Mouse (Mus musculus): Measurements from ENCODE around the gene Fndc3c1. TPM values are rescaled to one million over a fixed set of nuclear protein-coding genes. Genes with fewer than 3 reads are reported as not detected.
"Not testable (repeated sequence)": the region's sequence is repeated elsewhere in the genome, so short reads cannot be mapped to it uniquely, and the experiment has no call there.

Fndc3c1 gene
- total RNA-seq (2018; cell fraction: chromatin; rRNA removed), result 1 to 10 TPM in 1 of 26 experiments, under 1 TPM in 19, not detected in 6; 0.11 to 1.7 (median 0.31) TPM
- under 1 TPM in 19 of 26 experiments, not detected in 7; under 0.01 to 0.48 (median 0.07) TPM for total RNA-seq (2018; cell fraction: cytosol; rRNA removed)
- total RNA-seq (2018; cell fraction: nucleus; rRNA removed), result 1 to 10 TPM in 1 of 26 experiments, under 1 TPM in 14, not detected in 11; 0.09 to 1.0 (median 0.22) TPM
- polyA plus RNA-seq (2018), result not detected in 3 replicates

- Histone ChIP-seq H3K4me3 (ENCODE audit: inconsistent target) (no peak within 1 kb of the TSS), H3K27ac (no peak within 1 kb of the TSS)
- 18% methylated on average over 31 of the region's 39 CpGs for WGBS (ENCODE audit: missing documents)
Measured at GRCm38 (mm10) chrX:106485101-106485651, at the start of gene Fndc3c1. Gene Fndc3c1 (minus strand): TSS chrX:106485401.

GRCm38 (mm10) chrX:106486451-106486850 is 1.2 kb upstream of the Fndc3c1 start:
- no peak overlapping the region for H3K4me3 ChIP-seq (ENCODE audit: inconsistent target)
- no peaks in the 10 kb centered on the region for H3K79me2 ChIP-seq (ENCODE audit: inconsistent target)
- H3K36me3 ChIP-seq (ENCODE audit: inconsistent target), result no peaks in the 10 kb centered on the region
- no peak overlapping the region for H3K27ac ChIP-seq
- WGBS (ENCODE audit: missing documents), result 32% methylated on average over 10 of the region's 10 CpGs

More at GRCm38 (mm10) chrX:106485101-106485651, at the start of gene Fndc3c1:
- no peaks in the 10 kb centered on the region for H3K79me2 ChIP-seq (ENCODE audit: inconsistent target)
- H3K36me3 ChIP-seq (ENCODE audit: inconsistent target), result no peaks in the 10 kb centered on the region

- Histone ChIP-seq H3K4me3 (ENCODE audit: inconsistent target) (no peak overlapping the region), H3K27ac (no peak overlapping the region)
- whole genome bisulfite sequencing (ENCODE audit: missing documents), result 17% methylated on average over 10 of the region's 13 CpGs
Measured at GRCm38 (mm10) chrX:106485671-106486070, 470 bp upstream of the Fndc3c1 start.

GRCm38 (mm10) chrX:106479891-106480290 is 5.3 kb downstream of the Fndc3c1 start:
- H3K4me3 ChIP-seq (ENCODE audit: inconsistent target); H3K27ac ChIP-seq; H3K36me3 ChIP-seq (ENCODE audit: inconsistent target); H3K79me2 ChIP-seq (ENCODE audit: inconsistent target): not testable (repeated sequence)
- WGBS (ENCODE audit: missing documents), result 60% methylated on average over 2 of the region's 2 CpGs

More at GRCm38 (mm10) chrX:106485671-106486070, 470 bp upstream of the Fndc3c1 start:
- Histone ChIP-seq H3K36me3 (ENCODE audit: inconsistent target) (no peaks in the 10 kb centered on the region), H3K79me2 (ENCODE audit: inconsistent target) (no peaks in the 10 kb centered on the region)

- no peaks in the 10 kb centered on the region for H3K36me3 ChIP-seq (ENCODE audit: inconsistent target)
- H3K4me3 ChIP-seq (ENCODE audit: inconsistent target), result no peak overlapping the region
- H3K79me2 ChIP-seq (ENCODE audit: inconsistent target), result no peaks in the 10 kb centered on the region
- H3K27ac ChIP-seq, result no peak overlapping the region
Measured at GRCm38 (mm10) chrX:106385304-106385703, 99.9 kb downstream of the Fndc3c1 start.

- no peak overlapping the region for H3K27ac ChIP-seq
- H3K36me3 ChIP-seq (ENCODE audit: inconsistent target), result no peaks in the 10 kb centered on the region
Measured at GRCm38 (mm10) chrX:106380608-106381007, 104.6 kb downstream of the Fndc3c1 start.

More at GRCm38 (mm10) chrX:106380608-106381007, 104.6 kb downstream of the Fndc3c1 start:
- H3K79me2 ChIP-seq (ENCODE audit: inconsistent target), result no peaks in the 10 kb centered on the region
- H3K4me3 ChIP-seq (ENCODE audit: inconsistent target), result no peak overlapping the region

Other genes with a start within 250 kb of the Fndc3c1 start
- not detected in 3 replicates for gene Fnd3c2, start 230.0 kb downstream of the Fndc3c1 start, polyA plus RNA-seq (2018)
- gene Gm5127, start 97.8 kb upstream of the Fndc3c1 start, polyA plus RNA-seq (2018), result 0.38 to 0.59 TPM (median 0.43 TPM) in 3 replicates
- gene Cysltr1, start 118.3 kb upstream of the Fndc3c1 start, polyA plus RNA-seq (2018), result 13.7 to 15.9 TPM (median 14.0 TPM) in 3 replicates

All from macrophage (primary cell).